Mouse (Mus musculus) adrenal gland, adult 18-20 months (tissue): ENCODE results near the gene Ubqln1. TPM values are rescaled to one million over a fixed set of nuclear protein-coding genes. Genes with fewer than 3 reads are reported as not detected.

Source experiments
- DNase-seq, 2 experiments: peaks; one replicate each; pipeline ENCODE4 v3.0.0; 2021 to 2022; ENCODE audit warnings: low spot score in 2 of 2
- total RNA-seq, 2 experiments: library from RNA; stranded (reverse); gene quantifications; 1 replicate in 1 of 2; 2 replicates in 1 of 2; pipeline ENCODE4 v1.2.3; 2021

Ubqln1 gene
- total RNA-seq, 2 experiments from 2014 or later: 151 to 156 TPM

GRCm38 (mm10) chr13:58202903-58203302, 12.6 kb downstream of the Ubqln1 start:
- no peak for DNase-seq

GRCm38 (mm10) chr13:58201908-58202307, 13.5 kb downstream of the Ubqln1 start:
- DNase-seq: no peak

GRCm38 (mm10) chr13:58201343-58201742, 14.1 kb downstream of the Ubqln1 start:
- no peak for DNase-seq

GRCm38 (mm10) chr13:58197981-58198640, 17.3 kb downstream of the Ubqln1 start:
- DNase-seq: no peak

GRCm38 (mm10) chr13:58197211-58197610, 18.2 kb downstream of the Ubqln1 start:
- no peak for DNase-seq

GRCm38 (mm10) chr13:58194908-58195307, 20.5 kb downstream of the Ubqln1 start:
- no peak for DNase-seq

GRCm38 (mm10) chr13:58193221-58193620, 22.2 kb downstream of the Ubqln1 start:
- DNase-seq: no peak

GRCm38 (mm10) chr13:58192146-58192545, 23.3 kb downstream of the Ubqln1 start:
- DNase-seq: no peak

- DNase-seq: no peak
Measured at GRCm38 (mm10) chr13:58191516-58191915, 23.9 kb downstream of the Ubqln1 start.

GRCm38 (mm10) chr13:58189473-58189872, 26.0 kb downstream of the Ubqln1 start:
- no peak for DNase-seq

GRCm38 (mm10) chr13:58188412-58188811, 27.0 kb downstream of the Ubqln1 start:
- peak; percentile 82 to 87 for DNase-seq

GRCm38 (mm10) chr13:58187751-58188150, 27.7 kb downstream of the Ubqln1 start:
- no peak for DNase-seq

GRCm38 (mm10) chr13:58186281-58186680, 29.2 kb downstream of the Ubqln1 start:
- DNase-seq: no peak

GRCm38 (mm10) chr13:58184111-58184510, 31.3 kb downstream of the Ubqln1 start:
- DNase-seq: no peak

- no peak for DNase-seq
Measured at GRCm38 (mm10) chr13:58181607-58182551, 33.6 kb downstream of the Ubqln1 start.

GRCm38 (mm10) chr13:58177511-58178208, 37.8 kb downstream of the Ubqln1 start:
- peak; percentile 100 for DNase-seq

GRCm38 (mm10) chr13:58176105-58176504, 39.3 kb downstream of the Ubqln1 start:
- DNase-seq: no peak

GRCm38 (mm10) chr13:58168119-58168518, 47.3 kb downstream of the Ubqln1 start:
- DNase-seq: no peak

- DNase-seq: no peak
Measured at GRCm38 (mm10) chr13:58163343-58163742, 52.1 kb downstream of the Ubqln1 start.

- no peak for DNase-seq
Measured at GRCm38 (mm10) chr13:58160761-58161160, 54.7 kb downstream of the Ubqln1 start.

- DNase-seq: peak; percentile 81 to 82
Measured at GRCm38 (mm10) chr13:58158099-58158912, 57.1 kb downstream of the Ubqln1 start.
